16 mouse cellular contexts compared by ENCODE assay signal in the genomic region with DNA sequence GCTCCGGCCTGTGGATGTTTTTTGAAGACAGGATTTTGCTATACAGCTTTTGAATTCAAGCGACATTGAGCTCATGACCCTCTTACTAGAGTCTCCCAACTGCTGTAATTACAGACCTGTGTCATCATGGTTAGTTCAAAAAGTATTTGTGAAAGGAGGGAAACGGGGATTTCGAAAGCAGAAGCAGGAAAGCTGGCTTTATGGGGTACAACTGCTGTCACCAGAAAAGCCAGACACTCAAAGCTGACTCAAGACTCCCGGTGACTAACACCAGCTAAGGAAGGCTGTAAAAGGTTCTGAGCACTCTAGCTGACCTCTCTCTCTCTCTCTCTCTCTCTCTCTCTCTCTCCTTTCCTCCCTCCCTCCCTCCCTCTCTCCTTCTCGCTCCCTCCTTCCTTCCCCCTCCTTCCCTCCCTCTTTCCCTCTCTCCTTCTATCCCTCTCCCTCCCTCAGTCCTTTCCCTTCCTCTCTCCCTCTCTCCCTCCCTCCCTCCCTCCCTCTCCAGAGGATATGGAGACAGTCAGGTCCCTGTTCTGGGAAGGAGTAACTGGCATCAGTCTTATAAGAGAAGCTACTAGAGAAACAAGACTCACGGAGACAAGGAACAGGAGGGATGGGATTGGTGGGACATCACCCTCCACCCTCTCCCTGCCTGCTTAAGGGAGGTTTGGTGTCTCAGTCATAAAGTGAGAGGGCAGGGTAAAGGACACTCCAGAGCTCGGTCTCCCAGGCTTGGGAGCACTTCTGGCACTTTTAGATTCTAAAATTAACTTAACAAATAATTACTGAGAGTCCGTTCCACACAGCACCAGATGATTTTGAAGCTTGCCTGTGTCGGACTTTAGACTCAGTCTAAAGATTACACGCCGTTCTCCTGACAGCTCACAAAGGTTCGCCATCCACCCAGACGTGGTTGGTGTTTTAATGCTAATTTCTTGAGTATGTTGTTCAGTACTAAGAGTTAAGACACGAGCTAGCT. TPM values are rescaled to one million over a fixed set of nuclear protein-coding genes. Genes with fewer than 3 reads are reported as not detected.
DNase-seq lines count a peak whose midpoint lies in the region; ATAC-seq lines count a peak whose summit lies in the region.
"Had no signal": no experiment of that assay in that cellular context is flagged by ENCODE, and none has a peak within 500 bp of the region (broad histone marks: within the 10 kb centered on the region; RNA-seq: fewer than 3 reads in every experiment).

No protein-coding gene starts in this region.

- H3K4me2 ChIP-seq in liver, embryonic 12.5 days: no peak overlapping the region
- no peak overlapping the region for H3K4me2 ChIP-seq in liver, embryonic 11.5 days
- H3K4me2 ChIP-seq: embryonic facial prominence, embryonic 15.5 days; hindbrain, embryonic 12.5 days; lung, embryonic 15.5 days; midbrain, embryonic 15.5 days; neural tube, embryonic 15.5 days had no signal

- DNase-seq in liver, embryonic 11.5 days (ENCODE audit: low spot score): no peak
- DNase-seq in brain, adult 2 months (ENCODE audit: low read depth, low spot score): peak; percentile 30
- peak; percentile 62 for DNase-seq in kidney, postnatal 14 days
- DNase-seq in frontal cortex, postnatal 36 days (ENCODE audit: low spot score in 2 of 2): no peak
- DNase-seq in right cerebral cortex, adult 2 months (ENCODE audit: low spot score in 2 of 2): no peak
- no peak for DNase-seq in gastrocnemius, postnatal 4 days (ENCODE audit: low spot score in 2 of 2)
- DNase-seq: layer of hippocampus, adult 9-11 months; left cerebral cortex, postnatal 4 days; right cerebral cortex, adult 18-20 months; thymus, postnatal 14 days had no signal

- no peaks in the 10 kb centered on the region for H3K9me3 ChIP-seq in liver, embryonic 12.5 days (replicated peaks)
- H3K9me3 ChIP-seq in liver, embryonic 11.5 days (ENCODE audit: control insufficient read depth, low read length): no peaks in the 10 kb centered on the region
- H3K9me3 ChIP-seq: embryonic facial prominence, embryonic 15.5 days; lung, embryonic 15.5 days; midbrain, embryonic 15.5 days; neural tube, embryonic 15.5 days had no signal

- ATAC-seq in liver, embryonic 12.5 days: 0 out of 2 replicates have a peak, but pooled peaks have one; percentile 30
- ATAC-seq in liver, embryonic 11.5 days (replicated peaks; ENCODE audit: low FRiP score): no peak
- ATAC-seq: midbrain, embryonic 15.5 days had no signal

- H3K27ac ChIP-seq in liver, embryonic 12.5 days: no peak overlapping the region
- no peak overlapping the region for H3K27ac ChIP-seq in liver, embryonic 11.5 days (ENCODE audit: low read depth, low read length)
- H3K27ac ChIP-seq: embryonic facial prominence, embryonic 15.5 days; hindbrain, embryonic 12.5 days; lung, embryonic 15.5 days; midbrain, embryonic 15.5 days; neural tube, embryonic 15.5 days had no signal

- H3K27me3 ChIP-seq in liver, embryonic 12.5 days (replicated peaks): peaks cover 23% of the 10 kb centered on the region
- H3K27me3 ChIP-seq in liver, embryonic 11.5 days (replicated peaks; ENCODE audit: control insufficient read depth, insufficient read depth, low read length): no peaks in the 10 kb centered on the region
- H3K27me3 ChIP-seq: embryonic facial prominence, embryonic 15.5 days; hindbrain, embryonic 12.5 days; lung, embryonic 15.5 days; midbrain, embryonic 15.5 days; neural tube, embryonic 15.5 days had no signal

- no peak overlapping the region for H3K9ac ChIP-seq in liver, embryonic 12.5 days
- no peak overlapping the region for H3K9ac ChIP-seq in liver, embryonic 11.5 days (ENCODE audit: low read depth, low read length)
- H3K9ac ChIP-seq: embryonic facial prominence, embryonic 15.5 days; hindbrain, embryonic 12.5 days; lung, embryonic 15.5 days; midbrain, embryonic 15.5 days; neural tube, embryonic 15.5 days had no signal

- peaks cover 8% of the 10 kb centered on the region for H3K4me1 ChIP-seq in liver, embryonic 12.5 days
- H3K4me1 ChIP-seq in liver, embryonic 11.5 days (replicated peaks; ENCODE audit: control insufficient read depth, insufficient read depth, low read length): no peaks in the 10 kb centered on the region
- H3K4me1 ChIP-seq: embryonic facial prominence, embryonic 15.5 days; lung, embryonic 15.5 days; midbrain, embryonic 15.5 days; neural tube, embryonic 15.5 days had no signal

- 47% methylated on average over 15 of the region's 15 CpGs for WGBS in liver, embryonic 12.5 days (ENCODE audit: insufficient replicate concordance)
- 57% methylated on average over 15 of the region's 15 CpGs for WGBS in liver, embryonic 11.5 days

- H3K4me3 ChIP-seq in liver, embryonic 12.5 days: no peak overlapping the region
- no peak overlapping the region for H3K4me3 ChIP-seq in liver, embryonic 11.5 days (ENCODE audit: low read depth, low read length)
- H3K4me3 ChIP-seq: embryonic facial prominence, embryonic 15.5 days; hindbrain, embryonic 12.5 days; lung, embryonic 15.5 days; midbrain, embryonic 15.5 days; neural tube, embryonic 15.5 days had no signal

- no peaks in the 10 kb centered on the region for H3K36me3 ChIP-seq in liver, embryonic 12.5 days
- no peaks in the 10 kb centered on the region for H3K36me3 ChIP-seq in liver, embryonic 11.5 days (ENCODE audit: control insufficient read depth, insufficient read depth, low read length)
- H3K36me3 ChIP-seq: embryonic facial prominence, embryonic 15.5 days; hindbrain, embryonic 12.5 days; lung, embryonic 15.5 days; midbrain, embryonic 15.5 days; neural tube, embryonic 15.5 days had no signal

RNA-seq across cellular contexts. Expression of a gene that starts 7.0 kb away (rescaled TPM):
- 15.3 and 17.0 TPM in 2 replicates for polyA plus RNA-seq in liver, embryonic 12.5 days (2016; fragmentation: Nextera tagmentation; extraction: Ambion mirVana)
- polyA plus RNA-seq in liver, embryonic 11.5 days (2014; fragmentation: Nextera tagmentation; extraction: Ambion mirVana): 14.1 and 14.3 TPM in 2 replicates
- total RNA-seq in gastrocnemius, postnatal 4 days (2021): 10 to 100 TPM; 13.3 to 16.2 TPM

RNA-seq across cellular contexts. Expression of a gene that starts 9.9 kb away (rescaled TPM):
- 47.5 and 51.3 TPM in 2 replicates for polyA plus RNA-seq in liver, embryonic 12.5 days (2016; fragmentation: Nextera tagmentation; extraction: Ambion mirVana)
- 71.9 and 76.9 TPM in 2 replicates for polyA plus RNA-seq in liver, embryonic 11.5 days (2014; fragmentation: Nextera tagmentation; extraction: Ambion mirVana)
- 10 to 100 TPM; 33.6 to 39.3 TPM for total RNA-seq in gastrocnemius, postnatal 4 days (2021)

Comparison
In these comparisons a context has a peak if more than half of its experiments do, and no peak if none do; other contexts are left out.
1. DNase-seq: peak in brain, adult 2 months (single experiment) and kidney, postnatal 14 days (single experiment); none in liver, embryonic 11.5 days (single experiment), frontal cortex, postnatal 36 days (0 of 2), right cerebral cortex, adult 2 months (0 of 2) and gastrocnemius, postnatal 4 days (0 of 2).